Mouse (Mus musculus): ENCODE measurements at regions not wholly inside any gene's neighbourhood (a gene's known extent, or its start where the extent isn't known, plus 50 kb on each side); places are given as distances from the start of the nearest gene placed in this dataset.

GRCm38 (mm10) chr6:117102693-117103092 lies 65.6 kb upstream of the Cxcl12 start:
- H3K4me1 ChIP-seq (ENCODE audit: control insufficient read depth, insufficient read depth, insufficient read length, low read length): no peaks in the 10 kb centered on the region
- no peak overlapping the region for H3K4me3 ChIP-seq (ENCODE audit: insufficient read depth, low read depth, low read length)

GRCm38 (mm10) chr6:117104047-117104446 lies 64.3 kb upstream of the Cxcl12 start:
- H3K27ac ChIP-seq (replicated peaks; ENCODE audit: low read depth, low read length): no peak overlapping the region
- no peaks in the 10 kb centered on the region for H3K4me1 ChIP-seq (ENCODE audit: control insufficient read depth, insufficient read depth, insufficient read length, low read length)
- H3K4me3 ChIP-seq (ENCODE audit: insufficient read depth, low read depth, low read length): no peak overlapping the region

More at GRCm38 (mm10) chr6:117102693-117103092, 65.6 kb upstream of the Cxcl12 start:
- H3K27ac ChIP-seq (replicated peaks; ENCODE audit: low read depth, low read length): no peak overlapping the region

GRCm38 (mm10) chr6:117104463-117104862 lies 63.9 kb upstream of the Cxcl12 start:
- H3K4me3 ChIP-seq (ENCODE audit: insufficient read depth, low read depth, low read length): no peak overlapping the region
- no peaks in the 10 kb centered on the region for H3K4me1 ChIP-seq (ENCODE audit: control insufficient read depth, insufficient read depth, insufficient read length, low read length)
- H3K27ac ChIP-seq (replicated peaks; ENCODE audit: low read depth, low read length): no peak overlapping the region

DNA sequence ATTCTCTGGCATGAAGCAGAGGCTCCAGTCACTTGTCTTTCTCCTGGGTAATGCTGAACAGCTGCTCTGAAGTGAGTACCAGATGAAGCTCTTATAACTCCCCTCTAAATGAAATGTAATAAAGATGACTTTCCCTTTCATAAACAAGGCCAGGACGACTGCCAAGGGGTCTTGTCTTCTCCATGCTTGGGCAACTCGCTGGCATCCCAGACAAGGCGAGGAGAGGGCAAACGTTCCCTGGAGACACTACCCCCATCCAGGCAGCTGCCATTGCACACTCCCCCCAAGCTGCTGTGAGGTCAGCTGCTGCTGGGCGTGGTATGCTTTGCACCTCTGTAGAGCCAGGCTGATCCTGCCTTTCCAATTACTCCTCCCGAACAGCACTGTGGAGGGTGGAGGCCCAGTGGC lies 63.1 kb upstream of the Cxcl12 start:
- Histone ChIP-seq H3K4me1 (ENCODE audit: control insufficient read depth, insufficient read depth, insufficient read length, low read length) (no peaks in the 10 kb centered on the region), H3K27ac (replicated peaks; ENCODE audit: low read depth, low read length) (no peak overlapping the region), H3K4me3 (ENCODE audit: insufficient read depth, low read depth, low read length) (no peak overlapping the region)

GRCm38 (mm10) chr6:117110291-117110690 lies 58.0 kb upstream of the Cxcl12 start:
- Histone ChIP-seq H3K4me1 (ENCODE audit: control insufficient read depth, insufficient read depth, insufficient read length, low read length) (no peaks in the 10 kb centered on the region), H3K27ac (replicated peaks; ENCODE audit: low read depth, low read length) (no peak overlapping the region), H3K4me3 (ENCODE audit: insufficient read depth, low read depth, low read length) (no peak overlapping the region)

GRCm38 (mm10) chr6:117114859-117115258 lies 53.5 kb upstream of the Cxcl12 start:
- Histone ChIP-seq H3K4me1 (ENCODE audit: control insufficient read depth, insufficient read depth, insufficient read length, low read length) (no peaks in the 10 kb centered on the region), H3K4me3 (ENCODE audit: insufficient read depth, low read depth, low read length) (no peak overlapping the region), H3K27ac (replicated peaks; ENCODE audit: low read depth, low read length) (no peak overlapping the region)

GRCm38 (mm10) chr6:117118081-117118480 lies 50.3 kb upstream of the Cxcl12 start:
- no peak overlapping the region for H3K27ac ChIP-seq (replicated peaks; ENCODE audit: low read depth, low read length)
- no peaks in the 10 kb centered on the region for H3K4me1 ChIP-seq (ENCODE audit: control insufficient read depth, insufficient read depth, insufficient read length, low read length)
- no peak overlapping the region for H3K4me3 ChIP-seq (ENCODE audit: insufficient read depth, low read depth, low read length)
